Mouse (Mus musculus): ENCODE measurements around the gene Epb42.

GRCm38 (mm10) chr2:120970045-120970539 lies 66.8 kb downstream of the Epb42 start:
- TF ChIP-seq GATA1 (IDR thresholded peaks at IDR 0.05; ENCODE audit: borderline replicate concordance, low read length), result no peak
- TF ChIP-seq CTCF (IDR thresholded peaks at IDR 0.05; ENCODE audit: low read depth, low read length), result no peak
- TF ChIP-seq POLR2AphosphoS5 (IDR thresholded peaks at IDR 0.05; ENCODE audit: insufficient replicate concordance, low read depth, low read length), result no peak
- TF ChIP-seq TAL1 (conservative IDR thresholded peaks at IDR 0.05; ENCODE audit: low read depth, low read length), result no peak
